Mouse (Mus musculus) lung, embryonic 16.5 days (tissue): ENCODE measurements around the gene Cmpk1. TPM values are rescaled to one million over a fixed set of nuclear protein-coding genes. Genes with fewer than 3 reads are reported as not detected.

Source experiments
- ATAC-seq: fragments of 200-750 bp; cut with Nextera tagmentation; 2 replicates; pipeline ENCODE4 v1.8.0; 2017; ENCODE audit warnings: low read depth, mild to moderate bottlenecking, moderate library complexity
- H3K27ac ChIP-seq: fragments of 300-500 bp; sonication (generic); 2 replicates; pipeline ENCODE4 v1.5.1; 2014; ENCODE audit warnings: mild to moderate bottlenecking, control low read depth, low read length
- H3K27me3 ChIP-seq: fragments of 300-500 bp; sonication (generic); 2 replicates; pipeline ENCODE4 v1.6.1; 2014; ENCODE audit warnings: low read depth, low read length, mixed read lengths; ENCODE audit not compliant: control insufficient read depth, insufficient read depth
- H3K36me3 ChIP-seq: fragments of 300-500 bp; sonication (generic); 2 replicates; pipeline ENCODE4 v1.6.1; 2014; ENCODE audit warnings: low read length; ENCODE audit not compliant: control insufficient read depth, insufficient read depth
- H3K4me1 ChIP-seq: fragments of 300-500 bp; sonication (generic); replicated peaks from 2 replicates; pipeline ENCODE4 v1.6.1; 2014; ENCODE audit warnings: low read length, mixed read lengths; ENCODE audit not compliant: control insufficient read depth, insufficient read depth
- H3K4me2 ChIP-seq: fragments of 300-500 bp; sonication (generic); 2 replicates; pipeline ENCODE4 v1.6.1; 2014; ENCODE audit warnings: low read depth, low read length, control low read depth
- H3K4me3 ChIP-seq: fragments of 300-500 bp; sonication (generic); 2 replicates; pipeline ENCODE4 v1.5.1; 2014; ENCODE audit warnings: mild to moderate bottlenecking, low read length, control low read depth
- H3K9ac ChIP-seq: fragments of 300-500 bp; sonication (generic); 2 replicates; pipeline ENCODE4 v1.6.1; 2014; ENCODE audit warnings: low read length, control low read depth
- H3K9me3 ChIP-seq: fragments of 300-500 bp; sonication (generic); 2 replicates; pipeline ENCODE4 v1.6.1; 2016; ENCODE audit warnings: low read length; ENCODE audit not compliant: control insufficient read depth
- WGBS: fragments of 180-500 bp; shearing (Covaris S2); extraction: QIAGEN DNeasy Blood & Tissue Kit; methylation state at CpG from one replicate; pipeline ENCODE4 v1.1.7; 2014; 5-methylcytosine and 5-hydroxymethylcytosine counted together
- polyA plus RNA-seq: library from polyadenylated mRNA; unstranded; fragments of >200 nt; fragmentation: Nextera tagmentation; extraction: Ambion mirVana; gene quantifications from 2 replicates; pipeline ENCODE4 v1.2.1, GENCODE M21; 2015

The Cmpk1 gene
- polyA plus RNA-seq, 1 experiment from 2014 or later, result 89.2 TPM

DNA sequence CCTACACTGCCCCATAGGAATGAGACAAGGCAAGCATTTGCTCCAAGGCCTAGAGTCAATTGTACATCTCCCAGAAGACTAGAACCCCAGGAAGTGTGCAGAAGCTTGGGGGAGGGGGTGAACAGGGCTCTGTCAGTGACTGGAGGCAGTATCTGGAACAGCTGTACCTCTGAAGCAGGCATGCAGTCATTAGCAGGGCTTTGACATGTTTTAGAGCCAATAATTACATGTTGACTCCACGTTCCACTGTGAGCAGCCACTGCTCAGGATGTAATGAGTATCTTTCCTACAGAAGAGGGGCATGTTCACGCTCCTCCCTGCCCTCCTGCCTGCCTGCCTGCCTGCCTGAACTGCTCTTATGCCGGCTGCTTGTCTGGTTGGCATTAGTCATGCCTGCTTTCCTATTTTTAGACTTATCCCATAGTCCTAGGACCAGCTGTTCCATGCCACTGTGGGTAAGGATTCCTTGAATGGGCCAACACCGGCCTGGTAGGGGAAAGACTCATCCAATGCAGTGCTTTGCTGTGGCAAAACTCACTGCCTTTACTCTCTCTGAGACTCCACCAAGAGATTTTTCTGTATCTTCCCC, 49.5 kb downstream of the Cmpk1 start:
- Histone ChIP-seq H3K9me3 (no peaks in the 10 kb centered on the region), H3K4me1 (no peaks in the 10 kb centered on the region)
- no peak for ATAC-seq

DNA sequence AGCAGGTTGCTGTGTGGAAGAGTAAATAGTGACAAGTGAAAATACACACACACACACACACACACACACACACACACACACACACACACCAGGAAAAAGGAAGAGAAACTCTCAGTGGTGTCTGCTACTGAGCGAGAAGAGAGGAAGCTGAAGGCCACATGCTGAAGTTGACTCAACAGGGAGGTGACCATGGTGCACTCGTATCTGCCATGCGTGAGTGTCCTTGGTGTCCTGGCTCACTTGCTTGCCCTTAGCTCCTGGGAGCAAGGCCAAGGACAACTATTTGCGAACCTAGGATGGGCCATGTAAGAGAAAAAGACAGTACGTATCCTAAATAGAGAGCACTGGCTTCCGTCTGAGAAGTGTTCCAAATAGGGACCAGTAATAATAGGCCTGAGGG, 52.9 kb downstream of the Cmpk1 start:
- H3K9me3 ChIP-seq, result no peaks in the 10 kb centered on the region
- no peak for ATAC-seq
- no peak overlapping the region for H3K4me3 ChIP-seq
- H3K36me3 ChIP-seq, result no peaks in the 10 kb centered on the region
- 79% methylated on average over 6 of the region's 6 CpGs for WGBS
- no peak overlapping the region for H3K9ac ChIP-seq
- no peak overlapping the region for H3K4me2 ChIP-seq
- no peak overlapping the region for H3K27ac ChIP-seq
- no peaks in the 10 kb centered on the region for H3K27me3 ChIP-seq
- H3K4me1 ChIP-seq, result no peaks in the 10 kb centered on the region

More for the DNA sequence above, 49.5 kb downstream of the Cmpk1 start:
- H3K4me2 ChIP-seq, result no peak overlapping the region
- H3K27me3 ChIP-seq, result no peaks in the 10 kb centered on the region
- no peak overlapping the region for H3K9ac ChIP-seq
- no peak overlapping the region for H3K27ac ChIP-seq
- H3K4me3 ChIP-seq, result no peak overlapping the region
- H3K36me3 ChIP-seq, result no peaks in the 10 kb centered on the region
- 73% methylated on average over 4 of the region's 4 CpGs for WGBS

DNA sequence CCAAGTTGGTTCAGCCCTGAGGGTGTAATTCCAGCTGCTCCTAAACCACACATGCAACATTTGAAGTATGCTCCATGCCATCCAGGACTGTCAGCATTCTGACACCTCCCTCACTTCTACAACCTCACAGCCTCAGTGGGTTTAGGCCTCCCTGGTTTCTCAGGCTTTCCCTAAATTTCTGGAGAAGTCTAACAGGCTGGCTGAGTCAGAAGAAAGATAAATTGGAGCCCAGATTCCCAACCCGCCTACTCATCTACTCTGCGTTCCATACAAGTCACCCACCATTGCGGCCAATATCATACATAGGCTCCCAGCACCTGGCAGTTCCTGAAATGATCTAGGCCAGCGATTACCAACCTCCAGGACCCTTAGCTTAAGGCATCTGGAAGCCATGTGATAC, 54.3 kb downstream of the Cmpk1 start:
- H3K4me2 ChIP-seq, result no peak overlapping the region
- H3K27ac ChIP-seq, result no peak overlapping the region
- no peaks in the 10 kb centered on the region for H3K36me3 ChIP-seq
- no peaks in the 10 kb centered on the region for H3K9me3 ChIP-seq
- no peaks in the 10 kb centered on the region for H3K4me1 ChIP-seq
- H3K27me3 ChIP-seq, result peaks cover 10% of the 10 kb centered on the region
- H3K9ac ChIP-seq, result no peak overlapping the region
- H3K4me3 ChIP-seq, result no peak overlapping the region
- no peak for ATAC-seq
- WGBS, result 81% methylated on average over 4 of the region's 4 CpGs

DNA sequence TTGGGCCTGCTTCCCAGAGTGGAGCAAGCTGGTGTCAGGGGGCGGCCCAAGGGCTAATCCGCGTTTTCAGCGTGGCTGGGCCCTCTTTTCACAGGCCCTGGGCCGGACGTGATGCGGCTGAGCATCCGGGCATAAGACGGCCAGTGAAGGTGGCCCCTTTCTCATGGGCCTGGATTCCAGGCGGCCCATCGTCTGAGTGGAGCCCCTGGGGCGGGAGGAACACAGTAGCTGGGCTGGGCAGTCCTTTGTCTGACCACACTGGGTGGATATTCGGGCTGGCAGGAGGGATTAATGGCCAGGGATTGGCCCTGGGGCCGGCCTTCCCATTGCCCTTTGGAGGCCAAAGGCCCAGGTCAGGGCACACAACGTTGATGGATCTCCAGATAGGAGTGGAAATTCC, 57.9 kb downstream of the Cmpk1 start:
- WGBS, result 39% methylated on average over 15 of the region's 15 CpGs
- peaks cover 46% of the 10 kb centered on the region for H3K27me3 ChIP-seq
- no peak overlapping the region for H3K4me3 ChIP-seq
- no peaks in the 10 kb centered on the region for H3K9me3 ChIP-seq
- no peak overlapping the region for H3K9ac ChIP-seq
- H3K4me2 ChIP-seq, result no peak overlapping the region
- H3K36me3 ChIP-seq, result no peaks in the 10 kb centered on the region
- H3K4me1 ChIP-seq, result peaks cover 4% of the 10 kb centered on the region; the same call in 1 of the 2 replicates
- no peak for ATAC-seq
- H3K27ac ChIP-seq, result no peak overlapping the region

DNA sequence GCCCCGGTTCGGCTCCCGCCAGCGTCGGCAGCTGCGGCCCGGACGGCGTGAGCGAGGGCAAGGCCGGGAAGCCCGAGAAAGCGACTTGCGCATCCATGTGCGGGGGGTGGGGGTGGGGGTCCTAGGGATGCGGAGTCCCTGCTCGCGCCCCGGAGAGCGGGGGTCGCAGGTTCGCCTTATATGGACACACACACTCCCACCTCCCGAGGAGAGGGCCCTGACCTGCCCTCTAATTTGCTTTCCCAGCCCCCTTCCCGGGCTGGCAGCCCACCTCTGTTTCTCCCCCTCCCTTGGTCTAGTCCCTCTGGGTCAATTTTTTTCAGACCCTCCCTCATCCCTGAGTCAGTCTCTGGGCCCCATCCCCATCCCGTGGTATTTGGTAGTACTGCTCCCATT, 61.1 kb downstream of the Cmpk1 start, which contains the start of gene Foxe3:
Gene Foxe3, minus strand, starts transcription at position 97 of the 396 bp plus-strand sequence.
- Histone ChIP-seq H3K9me3 (no peaks in the 10 kb centered on the region), H3K36me3 (no peaks in the 10 kb centered on the region), H3K27ac (no peak within 1 kb of the TSS), H3K4me2 (peak within 1 kb of the TSS; percentile 65), H3K4me3 (peak within 1 kb of the TSS; percentile 50), H3K9ac (0 out of 2 replicates have a peak within 1 kb of the TSS, but pooled peaks have one; percentile 2), H3K4me1 (peaks cover 4% of the 10 kb centered on the region; the same call in 1 of the 2 replicates), H3K27me3 (peaks cover 67% of the 10 kb centered on the region)
- WGBS, result under 1% methylated on average over 24 of the region's 25 CpGs
- no peak; the same call in 1 of the 2 replicates for ATAC-seq

DNA sequence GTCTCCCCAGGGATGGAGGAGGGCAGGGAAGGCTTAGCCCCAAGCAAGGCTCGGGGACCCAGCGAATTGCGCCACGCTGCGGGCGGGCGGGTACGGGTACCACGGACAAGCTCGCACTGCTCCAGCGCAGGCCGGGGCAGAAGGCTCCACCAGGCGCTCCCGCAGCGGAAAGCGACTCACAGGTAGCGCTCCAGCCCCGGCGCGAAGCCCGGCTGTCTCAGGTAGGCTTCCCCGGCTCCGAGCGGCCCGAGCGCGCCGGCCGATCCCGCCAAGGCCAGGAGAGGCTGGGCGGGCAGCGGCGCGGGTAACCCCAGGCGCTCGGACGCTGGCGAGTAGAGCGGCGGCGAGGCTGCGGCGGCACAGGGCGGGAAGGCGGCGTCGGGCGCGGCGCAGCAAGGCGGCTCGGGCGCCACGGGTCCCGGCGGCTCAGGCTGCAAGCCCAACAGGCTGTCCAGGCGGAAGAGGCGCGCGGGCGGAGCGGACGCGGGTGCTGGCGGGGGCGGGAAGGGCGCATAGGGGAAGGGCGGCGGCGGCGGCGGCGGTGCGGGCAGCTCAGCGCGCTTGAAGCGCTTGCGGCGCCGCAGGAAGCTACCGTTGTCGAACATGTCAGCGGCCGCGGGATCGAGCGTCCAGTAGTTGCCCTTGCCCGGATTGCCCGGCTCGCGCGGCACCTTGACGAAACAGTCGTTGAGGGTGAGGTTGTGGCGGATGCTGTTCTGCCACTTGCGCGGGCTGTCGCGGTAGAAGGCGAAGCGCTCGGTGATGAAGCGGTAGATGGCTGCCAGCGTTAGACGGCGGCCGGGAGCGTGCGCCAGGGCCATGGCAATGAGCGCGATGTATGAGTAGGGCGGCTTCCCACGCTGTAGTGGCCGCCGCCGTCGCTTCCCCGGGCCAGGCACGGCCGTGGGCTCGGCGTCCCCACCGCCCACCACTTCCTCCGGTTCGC, 61.8 kb downstream of the Cmpk1 start:
- Histone ChIP-seq H3K27ac (no peak overlapping the region), H3K9me3 (no peaks in the 10 kb centered on the region), H3K27me3 (peaks cover 69% of the 10 kb centered on the region), H3K9ac (0 out of 2 replicates have a peak overlapping the region, but pooled peaks have one; percentile 2), H3K4me3 (peak overlapping the region; percentile 50), H3K36me3 (no peaks in the 10 kb centered on the region), H3K4me1 (peaks cover 4% of the 10 kb centered on the region; the same call in 1 of the 2 replicates), H3K4me2 (peak overlapping the region; percentile 65)
- peak; percentile 76 for ATAC-seq
- under 1% methylated on average over 88 of the region's 125 CpGs for WGBS

DNA sequence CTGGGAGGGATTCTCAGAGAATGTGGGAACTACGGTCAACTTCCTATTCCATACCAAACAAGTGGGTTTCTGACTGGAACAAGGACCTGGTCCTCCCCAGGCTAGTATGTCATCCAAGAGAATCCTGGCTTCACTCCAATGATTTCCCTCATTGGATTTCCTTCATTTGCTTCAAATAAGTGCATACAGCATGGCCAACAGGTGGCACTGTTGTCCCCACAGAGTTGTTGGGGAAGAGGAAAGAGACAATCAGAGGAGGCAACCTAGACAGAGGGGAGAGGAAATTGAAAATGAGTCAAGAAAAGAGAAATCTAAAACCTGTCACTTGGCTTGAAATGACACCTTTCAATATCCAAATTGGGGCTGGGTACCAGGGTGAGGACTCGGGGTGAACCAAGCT, 70.0 kb downstream of the Cmpk1 start:
- Histone ChIP-seq H3K36me3 (no peaks in the 10 kb centered on the region), H3K4me3 (no peak overlapping the region), H3K4me2 (no peak overlapping the region), H3K27ac (no peak overlapping the region), H3K9me3 (no peaks in the 10 kb centered on the region), H3K9ac (no peak overlapping the region), H3K4me1 (no peaks in the 10 kb centered on the region), H3K27me3 (peaks cover 48% of the 10 kb centered on the region)
- 40% methylated on average over 2 of the region's 2 CpGs for WGBS
- no peak for ATAC-seq

DNA sequence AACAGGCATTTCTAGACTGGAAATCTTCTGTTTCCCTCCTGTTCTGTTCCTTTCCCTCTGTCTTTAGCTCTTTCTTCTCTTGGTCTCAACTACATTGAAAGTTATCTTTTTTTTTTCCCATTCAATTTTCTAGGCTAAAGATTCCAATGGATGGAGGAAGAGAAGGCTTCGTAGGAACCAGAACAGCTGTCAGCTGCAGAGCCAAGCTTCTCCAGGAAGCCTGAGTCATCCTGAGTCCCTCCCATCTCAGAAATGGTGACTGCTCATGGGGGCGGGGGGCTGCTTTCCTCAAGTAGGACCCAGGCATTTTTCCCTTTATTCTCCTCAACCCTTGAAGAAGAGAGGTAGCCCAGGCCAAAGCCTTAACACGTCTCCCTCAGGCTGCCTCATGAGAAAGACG, 71.0 kb downstream of the Cmpk1 start:
- Histone ChIP-seq H3K4me2 (no peak overlapping the region), H3K9me3 (no peaks in the 10 kb centered on the region), H3K4me3 (no peak overlapping the region), H3K9ac (no peak overlapping the region), H3K27ac (no peak overlapping the region), H3K4me1 (no peaks in the 10 kb centered on the region), H3K36me3 (no peaks in the 10 kb centered on the region), H3K27me3 (peaks cover 53% of the 10 kb centered on the region)
- WGBS, result 52% methylated on average over 4 of the region's 4 CpGs
- no peak for ATAC-seq

DNA sequence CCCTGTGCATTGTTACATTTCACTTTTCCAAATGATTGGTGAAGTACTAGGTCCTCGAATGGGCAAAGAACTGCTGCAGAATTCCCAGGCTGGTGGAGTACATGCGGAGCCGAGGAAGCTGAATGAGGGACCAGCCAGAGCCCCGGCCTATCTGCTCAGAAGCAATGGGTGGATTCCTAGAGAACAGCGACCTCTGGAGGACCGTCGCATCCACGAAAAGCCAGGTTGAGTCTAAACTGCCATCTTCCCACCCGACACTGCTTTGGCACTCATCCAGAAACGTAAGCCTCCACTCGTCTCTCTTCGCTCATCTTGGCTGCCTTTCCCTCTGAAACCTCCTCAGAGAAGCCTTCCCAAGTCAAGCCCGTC, 73.5 kb downstream of the Cmpk1 start:
- no peak overlapping the region for H3K4me2 ChIP-seq
- no peak overlapping the region for H3K4me3 ChIP-seq
- no peak overlapping the region for H3K9ac ChIP-seq
- H3K27me3 ChIP-seq, result peaks cover 70% of the 10 kb centered on the region
- H3K27ac ChIP-seq, result no peak overlapping the region
- WGBS, result 4% methylated on average over 13 of the region's 13 CpGs
- H3K36me3 ChIP-seq, result no peaks in the 10 kb centered on the region
- peaks cover 4% of the 10 kb centered on the region for H3K4me1 ChIP-seq
- ATAC-seq, result no peak
- no peaks in the 10 kb centered on the region for H3K9me3 ChIP-seq
